Mouse (Mus musculus) hindbrain, embryonic 12.5 days (tissue): ENCODE data around the gene Tor3a. TPM values are rescaled to one million over a fixed set of nuclear protein-coding genes. Genes with fewer than 3 reads are reported as not detected.

ENCODE experiments used
- polyA plus RNA-seq: library from polyadenylated mRNA; unstranded; fragments of >200 nt; fragmentation: Nextera tagmentation; extraction: Ambion mirVana; gene quantifications from 2 replicates; pipeline ENCODE4 v1.2.1, GENCODE M21; 2016

Tor3a gene
- polyA plus RNA-seq, 1 experiment from 2014 or later = 5.0 TPM

Other genes starting within 250 kb of the Tor3a start
- gene Soat1, start 200.0 kb downstream of the Tor3a start, polyA plus RNA-seq = 24.4 and 28.2 TPM in 2 replicates
- 0.20 and 0.50 TPM in 2 replicates for gene Gm10031, start 150.3 kb downstream of the Tor3a start, polyA plus RNA-seq
- 6.6 and 7.5 TPM in 2 replicates for gene Abl2, start 115.6 kb downstream of the Tor3a start, polyA plus RNA-seq
- gene Fam20b, start 44.7 kb upstream of the Tor3a start, polyA plus RNA-seq = 29.7 and 32.1 TPM in 2 replicates
- gene Angptl1, start 164.2 kb upstream of the Tor3a start, polyA plus RNA-seq = 9.4 and 14.0 TPM in 2 replicates